Mouse (Mus musculus): Measurements from ENCODE around the gene Vmn2r87. TPM values are rescaled to one million over a fixed set of nuclear protein-coding genes. Genes with fewer than 3 reads are reported as not detected.

The Vmn2r87 gene
- polyA plus RNA-seq (2017; shearing (Covaris generic)): not detected

DNA sequence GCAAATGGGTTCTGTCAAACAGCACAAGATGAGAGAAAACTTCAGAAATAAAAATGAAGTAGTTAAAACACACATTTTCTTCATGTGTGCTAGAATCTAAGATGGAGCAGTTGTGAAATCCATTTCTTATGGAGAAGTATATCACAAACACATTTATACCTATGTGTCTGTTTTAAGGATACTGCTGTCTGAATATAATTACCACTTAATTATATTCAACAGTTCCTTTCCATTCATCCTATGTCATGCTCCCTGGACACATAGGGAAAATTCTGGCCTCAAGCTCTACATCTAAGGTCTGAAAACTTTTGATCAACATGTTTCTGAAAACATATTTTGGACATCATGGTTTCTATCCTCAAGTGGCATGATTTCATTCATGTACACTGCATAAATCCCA is at the start of gene Vmn2r87:
Gene Vmn2r87 (minus strand): TSS at position 101 of the 400 bp plus-strand sequence.

GRCm38 (mm10) chr10:130455950-130456349 is 41.2 kb downstream of the Vmn2r87 start, which contains the start of gene Vmn2r86:
Vmn2r86 (minus strand) TSS chr10:130456050.

DNA sequence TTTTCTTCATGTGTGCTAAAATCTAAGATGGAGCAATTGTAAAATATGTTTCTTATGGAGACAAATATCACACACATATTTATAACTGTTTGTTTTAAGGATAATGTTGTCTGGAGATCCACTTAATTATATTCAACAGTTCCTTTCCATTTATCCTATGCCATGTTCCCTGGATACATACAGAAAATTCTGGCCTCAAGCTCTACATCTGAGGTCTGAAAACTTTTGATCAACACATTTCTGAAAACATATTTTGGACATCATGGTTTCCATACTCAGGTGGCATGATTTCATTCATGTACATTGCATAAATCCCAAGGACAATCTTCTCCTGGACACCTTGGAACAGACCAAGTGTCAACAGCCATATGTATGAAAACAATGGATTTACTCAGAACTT is 67.6 kb downstream of the Vmn2r87 start, which contains the start of gene Vmn2r85:
Gene Vmn2r85 (minus strand): TSS at position 101 of the 400 bp plus-strand sequence.

Other genes with a start within 250 kb of the Vmn2r87 start
- gene Neurod4, start 217.2 kb downstream of the Vmn2r87 start, polyA plus RNA-seq (2017; shearing (Covaris generic)): not detected
- gene Tespa1, start 174.5 kb downstream of the Vmn2r87 start, polyA plus RNA-seq (2017; shearing (Covaris generic)): 221 TPM
- 1.4 TPM for gene Vmn2r84, start 103.1 kb downstream of the Vmn2r87 start, polyA plus RNA-seq (2017; shearing (Covaris generic))
- not detected for gene Vmn2r85, start 67.7 kb downstream of the Vmn2r87 start, polyA plus RNA-seq (2017; shearing (Covaris generic))
- 0.05 TPM for gene Vmn2r86, start 41.3 kb downstream of the Vmn2r87 start, polyA plus RNA-seq (2017; shearing (Covaris generic))